Comparison of ENCODE assay signal across 14 mouse cellular contexts in genomic region chr19:53934046-53934445, GRCm38 (mm10).
"Had no signal": no experiment of that assay in that cellular context is flagged by ENCODE, and none has a peak within 500 bp of the region (broad histone marks: within the 10 kb centered on the region; RNA-seq: fewer than 3 reads in every experiment).

No protein-coding gene starts in this region.

- DNase-seq: kidney, adult 8-10 months; kidney, postnatal 25 days; lung, embryonic 14.5 days; lung, postnatal 10 days; lung, postnatal 4 days; retina, postnatal 1 day; right cerebral cortex, postnatal 4 days; spleen, adult 18-20 months had no signal

- ATAC-seq: liver, embryonic 12.5 days; midbrain, embryonic 15.5 days had no signal

- H3K4me3 ChIP-seq: limb, embryonic 15.5 days; liver, embryonic 12.5 days; midbrain, embryonic 10.5 days; midbrain, embryonic 15.5 days; neural tube, embryonic 13.5 days; stomach, embryonic 15.5 days had no signal

- H3K27ac ChIP-seq: liver, embryonic 12.5 days; midbrain, embryonic 10.5 days; midbrain, embryonic 15.5 days; neural tube, embryonic 13.5 days; stomach, embryonic 15.5 days had no signal
